Comparison of ENCODE assay signal across 16 mouse cellular contexts in genomic region chr4:130103632-130104031, GRCm38 (mm10). TPM values are rescaled to one million over a fixed set of nuclear protein-coding genes. Genes with fewer than 3 reads are reported as not detected.
DNase-seq lines count a peak whose midpoint lies in the region; ATAC-seq and TF ChIP-seq lines count a peak whose summit lies in the region.
"Had no signal": no experiment of that assay in that cellular context is flagged by ENCODE, and none has a peak within 500 bp of the region (broad histone marks: within the 10 kb centered on the region; RNA-seq: fewer than 3 reads in every experiment).

No protein-coding gene starts in this region.

- no peaks in the 10 kb centered on the region for H3K9me3 ChIP-seq in liver, embryonic 14.5 days (ENCODE audit: control insufficient read depth, low read length)
- H3K9me3 ChIP-seq in ES-E14 (ENCODE audit: control insufficient read depth, insufficient read depth, low read depth, low read length), result no peaks in the 10 kb centered on the region
- peaks cover 3% of the 10 kb centered on the region; the same call in 1 of the 2 replicates for H3K9me3 ChIP-seq in intestine, embryonic 16.5 days (ENCODE audit: control insufficient read depth, low read length)
- H3K9me3 ChIP-seq: heart, embryonic 15.5 days; limb, embryonic 15.5 days had no signal

- no peak for ATAC-seq in CD4-positive, CD25-positive, alpha-beta regulatory T cell, adult 4 months
- no peak for ATAC-seq in liver, embryonic 14.5 days (ENCODE audit: insufficient read depth)
- no peak for ATAC-seq in intestine, embryonic 16.5 days

- in situ Hi-C loops in ES-E14 (cut with MboI; ENCODE audit: low sequenced_read_pairs in 2 of 2, unreplicated experiment in 2 of 2), result no loop called here

- peak; percentile 72 for TF ChIP-seq CTCF in liver, embryonic 14.5 days (IDR thresholded peaks at IDR 0.05; ENCODE audit: low read depth)

- whole genome bisulfite sequencing in liver, embryonic 14.5 days (ENCODE audit: insufficient replicate concordance), result 66% methylated on average over 12 of the region's 12 CpGs
- 81% methylated on average over 12 of the region's 12 CpGs for WGBS in intestine, embryonic 16.5 days

- intact Hi-C loops in heart, postnatal 25 days (cut with DNase I), result no loop called here

- no peak overlapping the region for H3K9ac ChIP-seq in liver, embryonic 14.5 days (replicated peaks)
- H3K9ac ChIP-seq in ES-E14 (ENCODE audit: insufficient read depth, low read depth, low read length, poor library complexity, severe bottlenecking), result no peak overlapping the region
- no peak overlapping the region for H3K9ac ChIP-seq in intestine, embryonic 16.5 days (ENCODE audit: low read depth, low read length)
- H3K9ac ChIP-seq: embryonic facial prominence, embryonic 13.5 days; heart, embryonic 15.5 days; limb, embryonic 15.5 days had no signal

- no peaks in the 10 kb centered on the region for H3K36me3 ChIP-seq in liver, embryonic 14.5 days (replicated peaks; ENCODE audit: control insufficient read depth, insufficient read depth, low read depth)
- H3K36me3 ChIP-seq in ES-E14 (ENCODE audit: control insufficient read depth, insufficient read depth, low read length, poor library complexity, severe bottlenecking), result no peaks in the 10 kb centered on the region
- no peaks in the 10 kb centered on the region for H3K36me3 ChIP-seq in intestine, embryonic 16.5 days (ENCODE audit: control insufficient read depth, insufficient read depth, low read length)
- H3K36me3 ChIP-seq: heart, embryonic 15.5 days had no signal

- H3K27ac ChIP-seq in liver, embryonic 14.5 days, result no peak overlapping the region
- H3K27ac ChIP-seq in ES-E14 (ENCODE audit: insufficient read depth, low read depth, low read length, poor library complexity, severe bottlenecking), result no peak overlapping the region
- H3K27ac ChIP-seq in intestine, embryonic 16.5 days (ENCODE audit: low read length), result peak overlapping the region; percentile 90
- H3K27ac ChIP-seq: embryonic facial prominence, embryonic 13.5 days; heart, embryonic 15.5 days; limb, embryonic 15.5 days; macrophage had no signal

- TF ChIP-seq EP300 in liver, embryonic 14.5 days (IDR thresholded peaks at IDR 0.05; ENCODE audit: low read depth), result no peak

- H3K4me2 ChIP-seq in liver, embryonic 14.5 days (ENCODE audit: low read depth), result no peak overlapping the region
- no peak overlapping the region for H3K4me2 ChIP-seq in intestine, embryonic 16.5 days (ENCODE audit: low read depth, low read length)
- H3K4me2 ChIP-seq: embryonic facial prominence, embryonic 13.5 days; heart, embryonic 15.5 days; limb, embryonic 15.5 days had no signal

- no peaks in the 10 kb centered on the region for H3K27me3 ChIP-seq in liver, embryonic 14.5 days (ENCODE audit: control insufficient read depth, insufficient read depth, low read length)
- H3K27me3 ChIP-seq in intestine, embryonic 16.5 days (replicated peaks; ENCODE audit: control insufficient read depth, insufficient read depth, low read length), result no peaks in the 10 kb centered on the region
- H3K27me3 ChIP-seq: embryonic facial prominence, embryonic 13.5 days; limb, embryonic 15.5 days had no signal

- no peak overlapping the region for H3K4me3 ChIP-seq in liver, embryonic 14.5 days (ENCODE audit: insufficient read depth in 1 of 2, low read depth in 2 of 2, low read length in 2 of 2)
- H3K4me3 ChIP-seq in ES-E14 (ENCODE audit: insufficient read depth in 1 of 2, low read depth in 1 of 2, low read length in 2 of 2, poor library complexity in 1 of 2, severe bottlenecking in 1 of 2), result no peak overlapping the region
- H3K4me3 ChIP-seq in intestine, embryonic 16.5 days (ENCODE audit: low read length), result no peak overlapping the region
- H3K4me3 ChIP-seq: embryonic facial prominence, embryonic 13.5 days; heart, embryonic 15.5 days; limb, embryonic 15.5 days had no signal

- peak; percentile 40 for DNase-seq in CD4-positive, CD25-positive, alpha-beta regulatory T cell, adult 2 months (ENCODE audit: low read depth, low spot score)
- DNase-seq in liver, embryonic 14.5 days (ENCODE audit: low read depth in 3 of 3, low spot score in 3 of 3), result no peak
- DNase-seq in liver, result no peak
- DNase-seq in ES-E14 (ENCODE audit: low read depth, low spot score), result peak; percentile 49
- DNase-seq in embryo, embryonic 10.5 days (ENCODE audit: low spot score), result no peak
- no peak for DNase-seq in heart, postnatal 25 days (ENCODE audit: low spot score)
- DNase-seq: adrenal gland, adult 8-10 months; cerebellum, postnatal 25 days had no signal

- peaks cover 8 to 14% of the 10 kb centered on the region in 2 experiments for H3K4me1 ChIP-seq in liver, embryonic 14.5 days (replicated peaks; ENCODE audit: control insufficient read depth in 2 of 2, insufficient read depth in 2 of 2, low read length in 1 of 2)
- H3K4me1 ChIP-seq in ES-E14 (ENCODE audit: control insufficient read depth in 2 of 2, insufficient read depth in 2 of 2, low read length in 2 of 2, poor library complexity in 1 of 2), result peaks cover 3 to 13% of the 10 kb centered on the region in 2 experiments; a peak in 2 of 4 replicates
- H3K4me1 ChIP-seq in intestine, embryonic 16.5 days (ENCODE audit: control insufficient read depth, insufficient read depth, low read length), result peaks cover 34% of the 10 kb centered on the region

TF ChIP-seq in ES-E14, 5 proteins besides CTCF, POLR2A, EP300 and RAD21:
- TF ChIP-seq HCFC1 (IDR thresholded peaks at IDR 0.05; ENCODE audit: borderline replicate concordance, insufficient read depth, low read length) (no peak), ZC3H11A (IDR thresholded peaks at IDR 0.05; ENCODE audit: borderline replicate concordance, low read depth, low read length) (no peak), ZNF384 (IDR thresholded peaks at IDR 0.05; ENCODE audit: low read depth, low read length) (no peak)

RNA-seq across cellular contexts. Expression of gene Pef1, which starts 1.3 kb away (rescaled TPM):
- 10 to 100 TPM; 35.0 to 38.4 TPM for polyA plus RNA-seq in CD4-positive, CD25-positive, alpha-beta regulatory T cell, adult 4 months (2017; shearing (Covaris generic))
- polyA plus RNA-seq in liver, embryonic 14.5 days (2012; rRNA removed), result 24.9 and 31.4 TPM in 2 replicates
- 38.9 and 41.3 TPM in 2 replicates for polyA plus RNA-seq in liver, embryonic 14.5 days (2014; fragmentation: Nextera tagmentation; extraction: Ambion mirVana)
- total RNA-seq in ES-E14 (2012; rRNA removed), result 25.4 and 36.2 TPM in 2 replicates
- polyA plus RNA-seq in intestine, embryonic 16.5 days (2015; fragmentation: Nextera tagmentation; extraction: Ambion mirVana), result 81.6 and 81.7 TPM in 2 replicates
- total RNA-seq in heart, postnatal 25 days (2021), result 10 to 100 TPM; 34.7 to 36.6 TPM

RNA-seq across cellular contexts. Expression of gene Hcrtr1, which starts 35.5 kb away (rescaled TPM):
- polyA plus RNA-seq in CD4-positive, CD25-positive, alpha-beta regulatory T cell, adult 4 months (2017; shearing (Covaris generic)), result not detected
- polyA plus RNA-seq in liver, embryonic 14.5 days (2012; rRNA removed), result 0.04 TPM in 1 of 2 replicates, not detected in the other
- polyA plus RNA-seq in liver, embryonic 14.5 days (2014; fragmentation: Nextera tagmentation; extraction: Ambion mirVana), result not detected in 2 replicates
- total RNA-seq in ES-E14 (2012; rRNA removed), result 0.16 and 0.22 TPM in 2 replicates
- polyA plus RNA-seq in intestine, embryonic 16.5 days (2015; fragmentation: Nextera tagmentation; extraction: Ambion mirVana), result 0.22 and 0.34 TPM in 2 replicates
- total RNA-seq in heart, postnatal 25 days (2021), result not detected
- total RNA-seq: gastrocnemius, postnatal 4 days; monocyte, adult 5-6 weeks had no signal
- polyA plus RNA-seq: heart, embryonic 15.5 days; macrophage had no signal

RNA-seq across cellular contexts. Expression of gene Col16a1, which starts 56.0 kb away (rescaled TPM):
- polyA plus RNA-seq in CD4-positive, CD25-positive, alpha-beta regulatory T cell, adult 4 months (2017; shearing (Covaris generic)), result not detected
- 2.0 and 3.0 TPM in 2 replicates for polyA plus RNA-seq in liver, embryonic 14.5 days (2012; rRNA removed)
- 1.5 and 2.3 TPM in 2 replicates for polyA plus RNA-seq in liver, embryonic 14.5 days (2014; fragmentation: Nextera tagmentation; extraction: Ambion mirVana)
- total RNA-seq in ES-E14 (2012; rRNA removed), result 3.1 and 4.9 TPM in 2 replicates
- polyA plus RNA-seq in intestine, embryonic 16.5 days (2015; fragmentation: Nextera tagmentation; extraction: Ambion mirVana), result 36.3 and 45.1 TPM in 2 replicates
- 1 to 10 TPM; 9.1 to 9.3 TPM for total RNA-seq in heart, postnatal 25 days (2021)
- total RNA-seq: monocyte, adult 5-6 weeks had no signal
- polyA plus RNA-seq: macrophage had no signal

Comparison
In these comparisons a context has a peak if more than half of its experiments do, and no peak if none do; other contexts are left out.
1. DNase-seq: peak in CD4-positive, CD25-positive, alpha-beta regulatory T cell, adult 2 months (single experiment) and ES-E14 (single experiment); none in liver, embryonic 14.5 days (0 of 3), liver (single experiment), embryo, embryonic 10.5 days (single experiment) and heart, postnatal 25 days (single experiment).